ENCODE assay signal across 7 mouse cellular contexts in genomic region chr3:127161998-127162712, GRCm38 (mm10).
A peak's percentile ranks its signal among the peaks of the same experiment; 100 is the strongest.
DNase-seq lines count a peak whose midpoint lies in the region; ATAC-seq and TF ChIP-seq lines count a peak whose summit lies in the region.

No protein-coding gene starts in this region.

- H3K4me3 ChIP-seq in embryonic facial prominence, embryonic 11.5 days (ENCODE audit: low read depth, low read length) = peak overlapping the region; percentile 59
- H3K4me3 ChIP-seq in heart, adult 2 months = peak overlapping the region; percentile 50
- peak overlapping the region; percentile 64 for H3K4me3 ChIP-seq in limb, embryonic 13.5 days
- peak overlapping the region; percentile 61 for H3K4me3 ChIP-seq in midbrain, embryonic 14.5 days (replicated peaks; ENCODE audit: low read depth, low read length)
- peak overlapping the region; percentile 53 for H3K4me3 ChIP-seq in stomach, postnatal 0 days (ENCODE audit: low read depth, low read length)

- no peak for TF ChIP-seq CTCF in heart, adult 2 months (IDR thresholded peaks at IDR 0.05)
- no peak for TF ChIP-seq CTCF in stomach, postnatal 0 days (IDR thresholded peaks at IDR 0.05; ENCODE audit: low read depth)

- no peaks in the 10 kb centered on the region for H3K36me3 ChIP-seq in embryonic facial prominence, embryonic 11.5 days (replicated peaks; ENCODE audit: control insufficient read depth, insufficient read depth, low read depth, low read length)
- H3K36me3 ChIP-seq in heart, adult 2 months (ENCODE audit: control insufficient read depth, insufficient read depth, low read length) = no peaks in the 10 kb centered on the region
- no peaks in the 10 kb centered on the region for H3K36me3 ChIP-seq in limb, embryonic 13.5 days
- no peaks in the 10 kb centered on the region for H3K36me3 ChIP-seq in midbrain, embryonic 14.5 days (ENCODE audit: control insufficient read depth, insufficient read depth, low read length)
- no peaks in the 10 kb centered on the region for H3K36me3 ChIP-seq in stomach, postnatal 0 days (ENCODE audit: control insufficient read depth, insufficient read depth, low read length)

- peak; percentile 57 for DNase-seq in adrenal gland, postnatal 25 days
- DNase-seq in embryonic facial prominence, embryonic 11.5 days (ENCODE audit: low spot score) = peak; percentile 72
- DNase-seq in heart, adult 2 months = peak; percentile 57 to 59
- DNase-seq in kidney, adult 9 months = peak; percentile 31
- peak; percentile 85 for DNase-seq in midbrain, embryonic 14.5 days
- peak; percentile 62 for DNase-seq in stomach, postnatal 0 days (ENCODE audit: low spot score)

- no peaks in the 10 kb centered on the region; the same call in 1 of the 2 replicates for H3K4me1 ChIP-seq in embryonic facial prominence, embryonic 11.5 days (ENCODE audit: control insufficient read depth, insufficient read depth, low read length)
- H3K4me1 ChIP-seq in heart, adult 2 months (ENCODE audit: control insufficient read depth, insufficient read depth, low read length) = no peaks in the 10 kb centered on the region; the same call in 1 of the 2 replicates
- peaks cover 13% of the 10 kb centered on the region; the same call in 1 of the 2 replicates for H3K4me1 ChIP-seq in limb, embryonic 13.5 days
- H3K4me1 ChIP-seq in midbrain, embryonic 14.5 days (ENCODE audit: control insufficient read depth, insufficient read depth, low read length) = peaks cover 20% of the 10 kb centered on the region
- H3K4me1 ChIP-seq in stomach, postnatal 0 days (replicated peaks; ENCODE audit: control insufficient read depth, insufficient read depth) = no peaks in the 10 kb centered on the region

- H3K27ac ChIP-seq in embryonic facial prominence, embryonic 11.5 days (replicated peaks; ENCODE audit: low read depth, low read length) = no peak overlapping the region
- H3K27ac ChIP-seq in heart, adult 2 months = no peak overlapping the region
- no peak overlapping the region for H3K27ac ChIP-seq in limb, embryonic 13.5 days
- peak overlapping the region; percentile 65 for H3K27ac ChIP-seq in midbrain, embryonic 14.5 days (replicated peaks; ENCODE audit: low read depth, low read length)
- no peak overlapping the region for H3K27ac ChIP-seq in stomach, postnatal 0 days (replicated peaks)

- H3K27me3 ChIP-seq in embryonic facial prominence, embryonic 11.5 days (ENCODE audit: control insufficient read depth, insufficient read depth, low read length) = no peaks in the 10 kb centered on the region
- H3K27me3 ChIP-seq in heart, adult 2 months (ENCODE audit: control insufficient read depth, insufficient read depth, low read length) = no peaks in the 10 kb centered on the region
- peaks cover 42% of the 10 kb centered on the region for H3K27me3 ChIP-seq in limb, embryonic 13.5 days
- H3K27me3 ChIP-seq in midbrain, embryonic 14.5 days (ENCODE audit: control insufficient read depth, insufficient read depth, low read length) = peaks cover 3% of the 10 kb centered on the region; the same call in 1 of the 2 replicates
- H3K27me3 ChIP-seq in stomach, postnatal 0 days (ENCODE audit: control insufficient read depth, insufficient read depth, low read length) = no peaks in the 10 kb centered on the region

- no peak for TF ChIP-seq EP300 in heart, adult 2 months (IDR thresholded peaks at IDR 0.05; ENCODE audit: insufficient read depth, low read depth, low read length)
- TF ChIP-seq EP300 in stomach, postnatal 0 days (optimal IDR thresholded peaks at IDR 0.05) = no peak

- peak overlapping the region; percentile 52 for H3K9ac ChIP-seq in embryonic facial prominence, embryonic 11.5 days (replicated peaks; ENCODE audit: low read length)
- H3K9ac ChIP-seq in heart, adult 2 months (ENCODE audit: low read depth, low read length) = 0 out of 2 replicates have a peak overlapping the region, but pooled peaks have one; percentile 35
- peak overlapping the region; percentile 66 for H3K9ac ChIP-seq in limb, embryonic 13.5 days
- peak overlapping the region; percentile 57 for H3K9ac ChIP-seq in midbrain, embryonic 14.5 days (replicated peaks; ENCODE audit: low read length)
- peak overlapping the region; percentile 28 for H3K9ac ChIP-seq in stomach, postnatal 0 days (ENCODE audit: low read length)

- no peaks in the 10 kb centered on the region for H3K79me2 ChIP-seq in heart, adult 2 months (replicated peaks; ENCODE audit: control insufficient read depth, insufficient read depth, low read length)

- WGBS in embryonic facial prominence, embryonic 11.5 days = under 1% methylated on average over 41 of the region's 41 CpGs
- WGBS in heart, adult 2 months = 3% methylated on average over 41 of the region's 41 CpGs
- WGBS in limb, embryonic 13.5 days = under 1% methylated on average over 41 of the region's 41 CpGs
- WGBS in midbrain, embryonic 14.5 days = under 1% methylated on average over 41 of the region's 41 CpGs
- WGBS in stomach, postnatal 0 days = under 1% methylated on average over 41 of the region's 41 CpGs

- TF ChIP-seq POLR2A in heart, adult 2 months (IDR thresholded peaks at IDR 0.05; ENCODE audit: insufficient read depth, low read depth, low read length) = no peak

- H3K4me2 ChIP-seq in embryonic facial prominence, embryonic 11.5 days (ENCODE audit: low read depth, low read length) = peak overlapping the region; percentile 100
- H3K4me2 ChIP-seq in limb, embryonic 13.5 days (replicated peaks) = peak overlapping the region; percentile 100
- H3K4me2 ChIP-seq in midbrain, embryonic 14.5 days (ENCODE audit: low read length) = peak overlapping the region; percentile 99
- H3K4me2 ChIP-seq in stomach, postnatal 0 days (replicated peaks; ENCODE audit: low read depth) = peak overlapping the region; percentile 91

- ATAC-seq in embryonic facial prominence, embryonic 11.5 days (replicated peaks; ENCODE audit: insufficient number of reproducible peaks, low FRiP score, low TSS enrichment, low read depth) = peak; percentile 85
- peak; percentile 91 for ATAC-seq in limb, embryonic 13.5 days (ENCODE audit: low FRiP score, low read depth)
- peak; percentile 87 for ATAC-seq in midbrain, embryonic 14.5 days (ENCODE audit: low FRiP score, low TSS enrichment)
- peak; percentile 83 for ATAC-seq in stomach, postnatal 0 days (ENCODE audit: low FRiP score, low TSS enrichment)

- no peaks in the 10 kb centered on the region for H3K9me3 ChIP-seq in embryonic facial prominence, embryonic 11.5 days (replicated peaks; ENCODE audit: control insufficient read depth, low read length)
- no peaks in the 10 kb centered on the region for H3K9me3 ChIP-seq in limb, embryonic 13.5 days
- no peaks in the 10 kb centered on the region for H3K9me3 ChIP-seq in midbrain, embryonic 14.5 days (ENCODE audit: control insufficient read depth, low read length)
- H3K9me3 ChIP-seq in stomach, postnatal 0 days (ENCODE audit: control insufficient read depth, low read length) = no peaks in the 10 kb centered on the region

- intact Hi-C loops in heart, adult 2 months (cut with DNase I) = loop anchor here (10.0 kb wide), 1 partner anchor 147 kb away; no protein-coding TSS in a partner anchor

Comparison
In these comparisons a context has a peak if more than half of its experiments do, and no peak if none do; other contexts are left out.
1. DNase-seq: peak in every context shown above with its lines; median percentile 85 in midbrain, embryonic 14.5 days; 72 in embryonic facial prominence, embryonic 11.5 days; 62 in stomach, postnatal 0 days; 58 in heart, adult 2 months; 57 in adrenal gland, postnatal 25 days; 31 in kidney, adult 9 months.